Mouse (Mus musculus) thymus, adult 2 months (tissue): Measurements from ENCODE around the gene Lrrc66.

Source experiments
- CTCF ChIP-seq: fragments of 200-500 bp; IDR thresholded peaks from 2 replicates; pipeline ENCODE4 v1.5.1; 2012; ENCODE audit warnings: mild to moderate bottlenecking, control low read depth, low read length, moderate library complexity, borderline replicate concordance; ENCODE audit not compliant: control insufficient read depth, poor library complexity, insufficient read depth; ENCODE audit errors: extremely low read depth
- POLR2A ChIP-seq: fragments of 200-500 bp; IDR thresholded peaks from 2 replicates; pipeline ENCODE4 v1.6.1; 2012; ENCODE audit warnings: mild to moderate bottlenecking, low read length, control low read depth, moderate library complexity; ENCODE audit not compliant: control insufficient read depth, poor library complexity, insufficient read depth; ENCODE audit errors: extremely low read depth

DNA sequence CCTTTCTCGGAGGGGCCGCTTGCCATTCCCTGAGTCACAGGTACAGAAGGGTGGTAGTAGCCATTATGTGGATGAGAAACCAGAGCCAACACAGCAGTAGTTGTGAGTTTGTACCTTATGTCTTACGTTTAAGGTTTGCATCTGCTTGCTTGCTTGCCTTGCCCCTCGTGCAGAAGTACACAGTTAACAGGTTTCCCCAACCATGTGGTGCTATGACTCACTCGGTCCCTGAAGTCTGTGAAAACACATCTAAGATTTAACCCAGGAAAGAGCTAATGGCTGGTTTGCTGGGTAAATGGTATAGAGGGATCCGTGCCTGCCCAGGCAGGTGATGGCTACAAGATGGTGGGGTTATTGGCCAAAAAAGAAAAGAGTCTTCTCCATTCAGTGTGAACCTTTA is 73.6 kb downstream of the Lrrc66 start:
- TF ChIP-seq POLR2A (no peak), CTCF (no peak)
